Mouse (Mus musculus) megakaryocyte, embryonic 14.5 days (primary cell): ENCODE data around the gene Trpc2.

Experiments
- FLI1 ChIP-seq: IDR thresholded peaks from 2 replicates; pipeline ENCODE4 v1.6.1; 2012; ENCODE audit warnings: low read length, inconsistent platforms, mixed read lengths
- GATA1 ChIP-seq: IDR thresholded peaks from 3 replicates; pipeline ENCODE4 v1.6.1; 2012; ENCODE audit warnings: mixed read lengths, low read length, inconsistent platforms, borderline replicate concordance

GRCm38 (mm10) chr7:102066363-102066762, 16.6 kb upstream of the Trpc2 start:
- no peak for TF ChIP-seq GATA1
- TF ChIP-seq FLI1, result no peak
